Mouse (Mus musculus): ENCODE measurements around the gene Foxg1.

DNA sequence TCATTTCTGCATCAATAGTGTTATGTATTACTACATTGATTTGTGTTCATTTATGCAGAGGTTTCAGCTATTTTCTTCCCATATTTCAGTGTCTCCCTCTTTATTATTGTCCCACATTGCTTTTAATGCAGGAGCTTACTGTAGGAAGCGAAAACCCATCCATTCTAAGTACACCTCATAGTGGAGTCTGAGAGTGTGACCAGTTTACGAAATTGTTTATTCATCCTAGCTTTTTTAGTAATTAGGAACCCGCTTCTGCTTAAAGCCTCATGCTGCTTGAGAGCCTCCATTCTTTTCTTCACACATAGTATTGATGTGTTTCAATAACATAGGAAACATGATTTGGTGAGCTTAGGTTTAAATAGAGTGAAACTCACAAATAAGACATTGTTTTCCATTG is 11.2 kb downstream of the Foxg1 start:
- TF ChIP-seq POLR2A (IDR thresholded peaks at IDR 0.05; ENCODE audit: borderline replicate concordance, control insufficient read depth, low read depth, low read length) (no peak), CTCF (IDR thresholded peaks at IDR 0.05; ENCODE audit: control insufficient read depth, insufficient read depth, low read length) (no peak)
